Mouse (Mus musculus): ENCODE measurements around the gene Armc2.
A peak's percentile ranks its signal among the peaks of the same experiment; 100 is the strongest.
"Not testable (repeated sequence)": the region's sequence is repeated elsewhere in the genome, so short reads cannot be mapped to it uniquely, and the experiment has no call there.

The Armc2 gene

DNA sequence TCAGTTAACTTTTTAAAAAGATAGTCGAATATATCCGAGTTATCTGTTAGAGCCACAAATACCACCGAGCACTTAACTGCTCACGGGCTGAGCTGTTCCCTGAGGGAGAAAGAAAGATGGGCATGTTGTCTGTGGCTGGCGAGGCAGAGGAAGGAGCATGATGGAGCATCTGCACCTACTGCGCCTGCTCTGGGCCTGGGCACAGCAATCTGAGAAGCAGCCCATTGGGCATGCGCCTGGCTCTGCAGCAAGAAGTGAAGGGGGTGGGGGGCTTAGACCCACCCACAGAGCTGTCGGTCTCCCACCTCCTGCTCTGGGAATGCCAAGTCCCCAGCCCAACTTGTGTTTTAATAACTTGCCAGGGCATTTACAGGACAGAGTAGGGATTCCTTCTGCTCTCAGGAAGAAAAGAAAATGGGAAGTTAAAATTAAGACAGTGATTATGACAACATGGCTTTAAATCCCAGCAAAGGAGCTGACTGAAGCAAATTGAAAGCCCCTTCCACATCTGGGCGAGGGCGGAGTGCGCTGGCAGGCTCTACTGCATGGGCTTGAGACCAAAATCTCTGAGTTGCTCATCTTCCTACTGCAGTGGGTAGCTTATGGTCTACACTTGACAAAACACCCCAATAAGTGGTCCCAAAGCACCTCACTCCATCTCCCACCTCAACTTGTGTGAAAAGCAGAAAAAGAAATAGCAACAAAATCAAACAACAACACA, 50.2 kb downstream of the Armc2 start:
- DNase-seq (ENCODE audit: low spot score), result no peak

GRCm38 (mm10) chr10:41962725-41963124, 55.5 kb downstream of the Armc2 start:
- no peak for DNase-seq (ENCODE audit: low spot score)

- DNase-seq (ENCODE audit: low spot score), result no peak
Measured at GRCm38 (mm10) chr10:41959808-41960207, 58.4 kb downstream of the Armc2 start.

- DNase-seq (ENCODE audit: low spot score), result no peak
Measured at GRCm38 (mm10) chr10:41958677-41959274, 59.5 kb downstream of the Armc2 start.

DNA sequence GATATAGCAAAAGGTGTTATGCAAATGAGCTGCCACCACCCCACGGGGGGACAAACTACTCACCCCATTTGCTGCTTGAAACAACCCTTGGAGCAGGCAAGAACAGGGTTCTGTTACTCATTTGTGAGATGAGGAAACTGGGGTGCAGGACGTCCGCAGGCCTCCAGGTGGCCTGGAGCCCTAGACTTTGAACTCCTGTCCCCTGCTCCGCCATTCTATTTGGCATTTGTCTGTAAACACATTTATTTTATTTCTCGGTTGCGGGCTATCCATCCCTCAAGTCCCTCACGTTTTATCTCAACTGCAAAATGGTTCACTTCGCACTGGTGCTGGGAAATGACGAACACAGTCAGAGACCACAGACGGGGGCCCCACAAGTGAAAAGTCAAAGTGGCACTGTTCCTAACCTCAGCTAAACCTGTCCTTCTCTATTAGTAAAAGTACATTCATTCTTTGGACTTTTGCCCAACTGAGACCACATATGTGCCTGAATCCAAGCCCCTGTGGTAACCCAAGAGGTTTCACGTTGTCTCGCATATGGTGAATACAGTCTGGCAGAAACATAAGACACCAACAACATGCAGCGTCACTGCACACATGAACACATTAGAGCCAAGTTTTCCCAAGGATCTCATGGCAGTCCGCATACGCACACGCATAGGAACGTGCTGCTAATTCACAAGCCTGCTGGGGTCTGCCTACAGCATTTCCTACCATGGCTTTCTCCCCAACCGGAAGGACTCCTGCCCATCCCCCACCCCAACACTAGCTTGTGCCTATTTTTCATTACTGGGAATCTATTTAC, 60.6 kb downstream of the Armc2 start:
- DNase-seq (ENCODE audit: low spot score), result no peak

- no peak for DNase-seq (ENCODE audit: low spot score)
Measured at GRCm38 (mm10) chr10:41953528-41953864, 64.7 kb downstream of the Armc2 start.

DNA sequence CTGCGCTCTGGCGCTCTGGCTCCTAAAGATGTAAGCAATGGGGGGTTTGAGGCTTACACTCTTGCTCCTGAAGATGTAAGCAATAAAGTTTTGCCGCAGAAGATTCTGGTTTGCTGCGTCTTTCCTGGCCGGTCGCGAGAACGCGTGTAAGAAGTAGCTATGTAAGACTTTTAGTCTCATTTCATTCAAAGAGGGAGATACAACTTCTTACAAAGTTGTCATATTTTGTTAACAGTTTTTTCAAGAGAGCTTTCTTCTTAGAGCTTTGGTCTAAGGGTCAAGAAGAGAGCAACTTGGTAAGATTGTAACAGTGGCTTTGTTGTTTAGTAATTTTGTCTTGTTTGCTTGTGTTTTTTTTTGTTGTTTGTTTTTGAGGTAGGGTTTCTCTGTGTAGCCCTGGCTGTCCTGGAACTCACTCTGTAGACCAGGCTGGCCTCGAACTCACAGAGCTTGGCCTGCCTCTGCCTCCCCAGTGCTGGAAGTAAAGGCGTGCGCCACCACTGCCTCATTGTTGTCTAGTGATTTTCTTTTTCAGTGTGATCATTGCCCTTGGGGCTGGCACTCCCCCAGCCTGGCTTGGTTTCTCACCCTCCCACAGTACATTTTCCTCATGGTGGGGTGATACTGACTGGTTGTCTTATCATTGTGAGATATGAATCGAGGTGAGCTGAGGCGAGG, 65.3 kb downstream of the Armc2 start:
- no peak for DNase-seq (ENCODE audit: low spot score)

- not testable (repeated sequence) for DNase-seq (ENCODE audit: low spot score)
Measured at GRCm38 (mm10) chr10:41952354-41952753, 65.9 kb downstream of the Armc2 start.

- no peak for DNase-seq (ENCODE audit: low spot score)
Measured at GRCm38 (mm10) chr10:41939090-41939489, 79.2 kb downstream of the Armc2 start.

GRCm38 (mm10) chr10:41937176-41937575, 81.1 kb downstream of the Armc2 start:
- DNase-seq (ENCODE audit: low spot score), result no peak

- no peak for DNase-seq (ENCODE audit: low spot score)
Measured at GRCm38 (mm10) chr10:41936100-41936499, 82.1 kb downstream of the Armc2 start.

GRCm38 (mm10) chr10:41935476-41935829, 82.8 kb downstream of the Armc2 start:
- no peak for DNase-seq (ENCODE audit: low spot score)

- DNase-seq (ENCODE audit: low spot score), result peak; percentile 83
Measured at GRCm38 (mm10) chr10:41934633-41935475, 83.4 kb downstream of the Armc2 start.

- peak; percentile 83 for DNase-seq (ENCODE audit: low spot score)
Measured at GRCm38 (mm10) chr10:41933536-41933935, 84.7 kb downstream of the Armc2 start.

DNA sequence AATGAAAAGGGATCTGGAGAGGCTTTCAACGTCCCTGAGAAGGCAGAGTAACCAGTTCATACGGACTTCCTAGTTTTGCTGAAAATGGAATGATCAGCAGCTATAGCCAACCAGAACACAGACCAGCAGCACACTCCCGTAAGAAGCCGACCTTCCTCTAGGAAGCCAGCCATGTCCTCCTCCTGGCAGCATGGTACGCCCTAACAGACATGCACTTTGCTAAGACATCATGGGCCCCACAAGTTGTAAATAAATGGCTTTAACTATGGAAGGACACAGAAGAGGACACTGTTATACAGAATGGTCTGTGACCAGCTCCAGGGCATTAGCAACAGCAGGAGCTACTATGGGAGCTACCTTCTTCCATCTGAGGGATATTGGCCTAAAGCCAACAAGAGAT, 85.3 kb downstream of the Armc2 start:
- DNase-seq (ENCODE audit: low spot score), result no peak

DNA sequence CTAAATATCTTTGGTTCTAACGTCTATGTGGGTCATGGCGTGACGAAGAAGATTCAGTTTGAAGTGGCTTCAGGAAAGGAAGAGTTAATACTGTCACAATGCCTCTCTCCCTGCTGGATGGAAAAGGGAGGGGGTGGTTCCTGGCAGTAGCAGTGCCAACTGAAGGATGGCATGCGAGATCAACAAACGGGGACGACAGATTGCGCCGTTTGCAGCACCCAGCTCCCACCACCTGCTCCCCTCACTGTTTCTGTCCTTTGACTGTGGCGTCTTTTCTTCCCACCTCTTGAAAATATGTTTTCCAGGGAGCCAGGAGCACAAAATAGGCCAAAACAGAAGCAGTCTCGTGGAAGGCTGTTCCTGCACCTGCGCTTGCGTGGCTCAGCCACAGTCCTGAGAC, 86.3 kb downstream of the Armc2 start:
- no peak for DNase-seq (ENCODE audit: low spot score)

DNA sequence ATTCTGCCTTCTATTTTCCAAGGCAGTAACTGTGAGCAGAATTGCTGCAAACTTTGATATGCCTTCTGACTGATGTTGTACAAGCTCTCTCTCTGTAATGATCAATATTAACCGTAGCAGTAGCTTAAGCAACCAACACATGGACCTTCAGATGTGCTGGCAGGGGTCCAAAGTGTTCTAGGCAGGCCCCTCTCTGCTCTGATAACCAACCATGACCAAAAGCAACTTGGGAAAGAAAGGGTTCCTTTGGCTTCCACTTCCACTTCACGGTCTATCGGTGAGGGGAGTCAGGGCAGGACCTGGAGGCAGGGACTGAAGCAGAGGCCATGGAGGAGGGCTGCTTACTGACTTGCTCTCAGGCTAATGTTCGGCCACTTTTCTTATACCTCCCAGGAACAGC, 87.3 kb downstream of the Armc2 start:
- no peak for DNase-seq (ENCODE audit: low spot score)

- no peak for DNase-seq (ENCODE audit: low spot score)
Measured at GRCm38 (mm10) chr10:41926726-41927125, 91.5 kb downstream of the Armc2 start.

- DNase-seq (ENCODE audit: low spot score), result no peak
Measured at GRCm38 (mm10) chr10:41912290-41912994, 105.8 kb downstream of the Armc2 start.

DNA sequence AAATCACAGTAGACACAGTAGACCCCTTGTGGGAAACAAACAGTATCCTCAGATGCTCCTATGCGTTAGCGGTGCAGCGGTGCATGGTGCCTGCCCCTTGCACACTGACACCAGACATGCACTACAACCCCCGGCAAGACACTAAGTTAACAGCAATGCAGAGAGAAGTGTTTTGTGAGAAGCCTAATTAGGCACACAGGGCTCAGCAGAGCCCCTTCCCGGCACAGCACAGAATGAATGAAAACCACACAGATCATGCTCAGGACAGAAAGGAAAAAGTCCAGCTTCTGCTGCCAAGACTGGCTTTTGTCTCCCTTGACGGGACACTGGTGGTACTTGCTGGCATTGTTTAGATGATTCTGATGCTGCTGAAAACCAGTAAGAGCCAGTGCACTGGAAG, 109.3 kb downstream of the Armc2 start:
- peak; percentile 23 for DNase-seq (ENCODE audit: low spot score)

GRCm38 (mm10) chr10:41907950-41908349, 110.3 kb downstream of the Armc2 start:
- no peak for DNase-seq (ENCODE audit: low spot score)
